Mouse (Mus musculus): ENCODE measurements around the gene Ldb2. TPM values are rescaled to one million over a fixed set of nuclear protein-coding genes. Genes with fewer than 3 reads are reported as not detected.

Gene Ldb2
- total RNA-seq (2021) = 1 to 10 TPM; 3.6 to 5.4 TPM
- long read RNA-seq, experiment 1, partial matches to known transcripts = 0 of 3 reads
- long read RNA-seq, experiment 1, other reads (novel, unspliced or antisense) = 2 of 3 reads
- long read RNA-seq, experiment 2, partial matches to known transcripts = 0 of 1 reads
- long read RNA-seq, experiment 2, other reads (novel, unspliced or antisense) = 0 of 1 reads

GRCm38 (mm10) chr5:44799053-44799860 lies at the start of gene Ldb2:
TSS of gene Ldb2 (minus strand) at chr5:44799680.
- DNase-seq = peak; percentile 57

GRCm38 (mm10) chr5:44831287-44831686 lies 31.8 kb upstream of the Ldb2 start:
- peak; percentile 6 for DNase-seq

- DNase-seq = no peak
Measured at GRCm38 (mm10) chr5:44815506-44815905, 16.0 kb upstream of the Ldb2 start.

GRCm38 (mm10) chr5:44805960-44806359 lies 6.5 kb upstream of the Ldb2 start:
- no peak for DNase-seq

- DNase-seq = no peak
Measured at GRCm38 (mm10) chr5:44801100-44801499, 1.6 kb upstream of the Ldb2 start.

GRCm38 (mm10) chr5:44799861-44800260 lies 381 bp upstream of the Ldb2 start:
- no peak for DNase-seq

GRCm38 (mm10) chr5:44798493-44798892 lies 987 bp downstream of the Ldb2 start:
- DNase-seq = no peak

GRCm38 (mm10) chr5:44798056-44798455 lies 1.4 kb downstream of the Ldb2 start:
- DNase-seq = no peak

- DNase-seq = no peak
Measured at GRCm38 (mm10) chr5:44784591-44784990, 14.9 kb downstream of the Ldb2 start.

- DNase-seq = no peak
Measured at GRCm38 (mm10) chr5:44779340-44779739, 20.1 kb downstream of the Ldb2 start.

GRCm38 (mm10) chr5:44768472-44768871 lies 31.0 kb downstream of the Ldb2 start:
- no peak for DNase-seq

GRCm38 (mm10) chr5:44764911-44765310 lies 34.6 kb downstream of the Ldb2 start:
- DNase-seq = no peak

GRCm38 (mm10) chr5:44759178-44759577 lies 40.3 kb downstream of the Ldb2 start:
- DNase-seq = no peak

GRCm38 (mm10) chr5:44754156-44754910 lies 45.1 kb downstream of the Ldb2 start:
- no peak for DNase-seq

- no peak for DNase-seq
Measured at GRCm38 (mm10) chr5:44745706-44746105, 53.8 kb downstream of the Ldb2 start.

GRCm38 (mm10) chr5:44736366-44736765 lies 63.1 kb downstream of the Ldb2 start:
- no peak for DNase-seq

- no peak for DNase-seq
Measured at GRCm38 (mm10) chr5:44734131-44734723, 65.3 kb downstream of the Ldb2 start.

GRCm38 (mm10) chr5:44729646-44730310 lies 69.7 kb downstream of the Ldb2 start:
- DNase-seq = no peak

GRCm38 (mm10) chr5:44727995-44728394 lies 71.5 kb downstream of the Ldb2 start:
- DNase-seq = no peak

- DNase-seq = no peak
Measured at GRCm38 (mm10) chr5:44726546-44727476, 72.7 kb downstream of the Ldb2 start.

- DNase-seq = no peak
Measured at GRCm38 (mm10) chr5:44725501-44725900, 74.0 kb downstream of the Ldb2 start.

All from gastrocnemius, postnatal 25 days (tissue).